Mouse (Mus musculus): Measurements from ENCODE around the gene Sqor. TPM values are rescaled to one million over a fixed set of nuclear protein-coding genes. Genes with fewer than 3 reads are reported as not detected.

Gene Sqor
- polyA plus RNA-seq, 1 experiment: 7.9 TPM

DNA sequence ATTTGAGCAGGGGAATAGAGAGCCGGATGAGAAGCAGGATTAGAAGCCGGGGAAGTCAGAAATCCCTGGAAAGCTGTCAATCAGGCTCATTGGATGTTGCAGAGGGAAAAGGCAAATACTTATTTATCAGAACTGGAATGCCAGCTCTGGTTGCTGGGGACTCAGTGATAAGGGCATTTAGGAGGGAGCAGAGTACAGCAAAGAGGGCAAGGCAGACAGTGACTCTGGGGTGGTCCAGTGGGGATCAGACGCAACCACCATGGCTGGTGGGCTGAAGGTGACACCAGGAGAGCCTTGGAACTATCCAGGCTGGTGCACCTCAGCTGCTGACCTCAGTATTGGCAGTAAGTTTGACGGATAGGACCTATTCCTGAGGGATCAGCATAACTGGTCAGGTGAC, 89.6 kb downstream of the Sqor start:
- WGBS: 93% methylated on average over 4 of the region's 4 CpGs
- no peaks in the 10 kb centered on the region for H3K4me1 ChIP-seq (ENCODE audit: control insufficient read depth, insufficient read depth, insufficient read length)
- H3K27ac ChIP-seq (ENCODE audit: insufficient read depth, low read length): no peak overlapping the region
- no peaks in the 10 kb centered on the region for H3K36me3 ChIP-seq (ENCODE audit: control insufficient read depth, insufficient read depth, low read length)
- no peak overlapping the region for H3K4me3 ChIP-seq (ENCODE audit: extremely low read depth, insufficient read depth, insufficient read length)
- TF ChIP-seq POLR2A (IDR thresholded peaks at IDR 0.05; ENCODE audit: low read depth, low read length): no peak
- TF ChIP-seq CTCF (IDR thresholded peaks at IDR 0.05; ENCODE audit: extremely low read depth, insufficient read depth, insufficient read length, insufficient replicate concordance): no peak
- no peaks in the 10 kb centered on the region for H3K27me3 ChIP-seq (ENCODE audit: control insufficient read depth, insufficient read depth, low read length)
- no peak for DNase-seq (ENCODE audit: low read depth in 1 of 2, low spot score in 2 of 2)

DNA sequence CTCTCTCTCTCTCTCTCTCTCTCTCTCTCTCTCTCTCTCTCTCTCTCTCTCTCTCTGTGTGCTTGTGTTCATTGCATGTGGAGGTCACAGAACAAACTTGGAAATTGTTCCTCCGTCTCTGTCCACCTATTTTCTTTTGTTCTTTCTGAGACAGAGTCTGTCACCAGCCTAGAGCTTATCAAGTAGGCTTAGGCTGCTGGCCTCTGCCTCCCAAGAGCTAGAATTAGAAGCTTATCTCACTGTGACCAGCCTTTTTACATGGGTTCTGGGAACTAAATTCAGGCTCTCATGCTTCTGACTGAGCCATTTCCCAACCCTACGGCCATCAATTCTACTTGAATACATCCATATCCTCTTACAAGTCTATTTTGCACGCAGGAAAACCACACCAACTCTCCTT, 90.3 kb downstream of the Sqor start:
- Histone ChIP-seq H3K4me3 (ENCODE audit: extremely low read depth, insufficient read depth, insufficient read length) (no peak overlapping the region), H3K27me3 (ENCODE audit: control insufficient read depth, insufficient read depth, low read length) (no peaks in the 10 kb centered on the region), H3K4me1 (ENCODE audit: control insufficient read depth, insufficient read depth, insufficient read length) (no peaks in the 10 kb centered on the region), H3K36me3 (ENCODE audit: control insufficient read depth, insufficient read depth, low read length) (no peaks in the 10 kb centered on the region), H3K27ac (ENCODE audit: insufficient read depth, low read length) (no peak overlapping the region)
- TF ChIP-seq POLR2A (IDR thresholded peaks at IDR 0.05; ENCODE audit: low read depth, low read length): no peak
- TF ChIP-seq CTCF (IDR thresholded peaks at IDR 0.05; ENCODE audit: extremely low read depth, insufficient read depth, insufficient read length, insufficient replicate concordance): no peak
- 84% methylated on average over 3 of the region's 3 CpGs for WGBS
- no peak for DNase-seq (ENCODE audit: low read depth in 1 of 2, low spot score in 2 of 2)

Other genes starting within 250 kb of the Sqor start
- gene Gatm, start 153.9 kb upstream of the Sqor start, polyA plus RNA-seq (2012; rRNA removed): 16.3 and 17.4 TPM in 2 replicates
- gene AA467197, start 128.3 kb upstream of the Sqor start, polyA plus RNA-seq (2012; rRNA removed): 0.18 TPM in 2 replicates
- 1.8 TPM in 2 replicates for gene Slc30a4, start 62.6 kb upstream of the Sqor start, polyA plus RNA-seq (2012; rRNA removed)
- 15.1 and 30.6 TPM in 2 replicates for gene Bloc1s6, start 26.7 kb upstream of the Sqor start, polyA plus RNA-seq (2012; rRNA removed)

Data from spleen, adult 2 months (tissue).